Mouse (Mus musculus): ENCODE measurements around the gene Tsn. TPM values are rescaled to one million over a fixed set of nuclear protein-coding genes. Genes with fewer than 3 reads are reported as not detected.

Gene Tsn
- 100 to 1,000 TPM; 179 to 180 TPM for total RNA-seq (2021)

GRCm38 (mm10) chr1:118311622-118312326, at the start of gene Tsn:
Gene Tsn (minus strand): TSS chr1:118311739.
- no peak for DNase-seq
- intact Hi-C loops (cut with DNase I) = no loop called here

DNA sequence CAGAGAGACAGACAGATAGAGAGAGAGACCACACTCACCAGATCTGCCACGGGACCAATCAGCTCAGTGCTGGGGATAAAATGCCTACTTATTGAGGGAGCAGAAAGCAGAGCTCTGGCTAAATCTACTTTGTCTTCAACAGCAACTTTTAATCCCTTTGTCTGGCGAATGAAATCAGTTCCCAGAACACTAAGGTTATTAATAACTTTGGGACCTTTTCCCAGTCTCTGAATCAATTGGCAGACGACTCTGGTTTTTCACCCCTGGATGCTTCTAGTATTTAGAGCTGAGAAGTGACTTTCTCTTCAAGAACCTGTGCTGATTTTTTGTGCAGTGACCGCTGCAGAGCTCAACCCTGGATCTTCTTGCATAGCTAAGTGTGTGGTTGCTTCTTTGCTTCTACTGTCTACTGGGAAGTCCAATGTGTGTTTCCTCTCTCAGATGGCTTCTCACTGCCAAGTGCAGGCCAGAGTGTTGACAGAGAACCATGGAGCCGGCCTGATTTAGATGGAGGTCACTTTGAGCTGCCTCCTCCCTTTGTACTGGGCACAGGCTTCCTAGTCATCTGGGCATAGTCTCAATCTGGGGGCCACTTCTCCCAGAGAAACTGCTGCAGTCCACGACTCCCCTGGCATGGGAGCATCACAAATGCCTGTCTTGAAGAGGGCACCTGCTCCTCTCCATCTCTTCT, 47.7 kb upstream of the Tsn start:
- no peak for DNase-seq
- intact Hi-C loops (cut with DNase I) = no loop called here

GRCm38 (mm10) chr1:118349922-118350321, 38.4 kb upstream of the Tsn start:
- intact Hi-C loops (cut with DNase I) = no loop called here
- no peak for DNase-seq

- DNase-seq = no peak
- intact Hi-C loops (cut with DNase I) = no loop called here
Observed at GRCm38 (mm10) chr1:118343649-118344435, 32.3 kb upstream of the Tsn start.

- intact Hi-C loops (cut with DNase I) = loop anchor here (5.0 to 10.0 kb wide), 3 partner anchors 137 to 419 kb away; no protein-coding TSS in a partner anchor
- no peak for DNase-seq
Observed at GRCm38 (mm10) chr1:118337921-118338320, 26.4 kb upstream of the Tsn start.

- no peak for DNase-seq
- intact Hi-C loops (cut with DNase I) = loop anchor here (5.0 to 10.0 kb wide), 3 partner anchors 139 to 421 kb away; no protein-coding TSS in a partner anchor
Observed at GRCm38 (mm10) chr1:118335847-118336246, 24.3 kb upstream of the Tsn start.

- no peak for DNase-seq
- intact Hi-C loops (cut with DNase I) = loop anchor here (5.0 to 10.0 kb wide), 3 partner anchors 140 to 422 kb away; no protein-coding TSS in a partner anchor
Observed at GRCm38 (mm10) chr1:118334749-118335713, 23.5 kb upstream of the Tsn start.

DNA sequence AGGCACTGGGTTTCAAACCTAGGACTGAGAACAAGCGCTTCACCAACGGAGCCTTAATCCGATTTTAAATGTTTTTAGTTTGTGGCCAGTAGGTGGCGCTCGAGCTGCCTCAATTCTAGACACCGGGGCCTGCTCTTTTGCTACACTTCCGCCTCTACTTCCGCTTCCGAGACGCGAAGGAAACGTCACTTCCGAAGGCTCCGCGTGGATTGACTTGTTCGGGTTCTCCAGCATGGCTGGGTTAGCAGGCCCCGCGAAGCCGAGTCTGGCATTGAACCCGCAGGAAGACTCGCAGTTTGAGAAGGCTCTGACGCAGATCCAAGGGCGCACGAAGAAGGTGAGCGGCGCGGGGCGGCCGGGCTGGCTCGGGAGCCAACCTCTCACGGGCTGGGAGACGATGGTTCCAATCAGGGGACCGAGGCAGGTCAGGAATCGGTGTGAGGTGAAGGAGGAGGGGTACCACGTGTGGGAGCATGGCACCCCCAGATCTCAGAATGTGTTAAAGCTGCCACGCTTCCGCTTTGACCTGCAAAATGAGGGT, 10.2 kb upstream of the Tsn start, which contains the start of gene Nifk:
Gene Nifk (plus strand): TSS at position 179 of the 541 bp plus-strand sequence.
- intact Hi-C loops (cut with DNase I) = no loop called here
- DNase-seq = peak; percentile 93

- DNase-seq = peak; percentile 29
- intact Hi-C loops (cut with DNase I) = no loop called here
Observed at GRCm38 (mm10) chr1:118320696-118321095, 9.2 kb upstream of the Tsn start.

- intact Hi-C loops (cut with DNase I) = no loop called here
- peak; percentile 89 for DNase-seq
Observed at GRCm38 (mm10) chr1:118310780-118311621, 538 bp downstream of the Tsn start.

- intact Hi-C loops (cut with DNase I) = no loop called here
- no peak for DNase-seq
Observed at GRCm38 (mm10) chr1:118297719-118298118, 13.8 kb downstream of the Tsn start.

DNA sequence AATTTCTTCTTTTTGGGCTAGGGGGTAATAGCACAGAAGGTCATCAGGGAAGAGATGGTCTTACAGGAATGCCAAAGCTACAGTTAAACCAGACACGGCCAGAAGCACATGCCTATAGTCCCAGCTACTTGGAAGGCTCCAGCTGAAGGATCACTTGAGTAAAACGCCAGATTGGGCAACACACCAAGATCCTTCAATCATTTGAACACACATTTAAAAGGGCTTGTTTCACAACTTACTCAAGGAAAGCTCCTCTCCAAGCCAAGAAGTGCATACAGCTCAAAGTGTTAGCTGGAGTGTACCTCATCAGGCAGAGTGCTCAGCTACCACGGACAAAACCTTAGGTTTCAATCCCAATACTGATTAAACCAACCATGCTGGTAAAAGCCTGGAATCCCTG, 14.9 kb downstream of the Tsn start:
- no peak for DNase-seq
- intact Hi-C loops (cut with DNase I) = no loop called here

GRCm38 (mm10) chr1:118294826-118295225, 16.7 kb downstream of the Tsn start:
- intact Hi-C loops (cut with DNase I) = no loop called here
- DNase-seq = no peak

DNA sequence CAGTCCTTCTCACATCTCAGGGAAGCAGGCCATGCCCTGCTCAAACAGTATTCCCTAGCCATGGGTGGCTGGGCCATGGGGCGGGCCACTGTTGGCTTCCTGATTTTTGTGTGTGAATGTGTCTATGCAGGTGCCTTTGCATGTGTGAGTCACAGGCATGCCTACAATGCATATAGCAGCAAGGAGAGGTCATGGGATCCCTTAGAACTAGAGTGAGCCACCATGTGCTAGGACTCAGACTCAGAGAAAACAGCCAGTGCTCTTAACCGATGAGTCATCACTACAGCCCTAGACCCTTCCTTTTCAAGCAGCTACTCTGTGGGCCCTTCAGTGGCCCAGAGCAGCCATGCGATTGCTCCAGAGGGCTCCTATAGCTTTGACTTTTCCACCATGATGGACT, 17.3 kb downstream of the Tsn start:
- DNase-seq = no peak
- intact Hi-C loops (cut with DNase I) = no loop called here

DNA sequence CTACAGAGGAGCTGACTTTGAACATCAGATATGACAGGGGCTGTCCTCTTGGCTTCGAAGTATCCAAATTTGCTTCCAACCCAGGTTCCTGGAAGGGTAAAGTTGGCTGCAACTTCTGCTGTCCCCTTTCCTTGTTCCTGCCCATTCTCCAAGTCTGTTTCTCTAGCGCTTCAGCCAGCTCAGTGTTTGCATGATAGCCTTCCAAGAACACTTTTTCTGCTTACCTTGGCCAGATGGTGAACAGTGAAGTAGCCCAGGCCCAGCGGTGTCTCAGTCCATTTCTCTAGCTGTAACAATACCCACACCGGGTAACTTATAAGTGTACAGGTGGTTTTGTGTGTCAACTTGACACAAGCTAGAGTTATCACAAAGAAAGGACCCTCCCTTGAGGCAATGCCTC, 19.2 kb downstream of the Tsn start:
- intact Hi-C loops (cut with DNase I) = no loop called here
- DNase-seq = no peak

GRCm38 (mm10) chr1:118275139-118275538, 36.4 kb downstream of the Tsn start:
- DNase-seq = no peak
- intact Hi-C loops (cut with DNase I) = no loop called here

- intact Hi-C loops (cut with DNase I) = no loop called here
- DNase-seq = no peak
Observed at GRCm38 (mm10) chr1:118251931-118252330, 59.6 kb downstream of the Tsn start.
